Mouse (Mus musculus) gastrocnemius, postnatal 25 days (tissue): ENCODE measurements at regions not wholly inside any gene's neighbourhood (a gene's known extent, or its start where the extent isn't known, plus 50 kb on each side); places are given as distances from the start of the nearest gene placed in this dataset.

Source experiments
- DNase-seq: peaks from one replicate; pipeline ENCODE4 v3.0.0; 2022
- microRNA-seq, 2 experiments: library from miRNA; unstranded; fragments of <30 nt; microRNA quantifications; one replicate each; pipeline ENCODE4 v1.2.0; 2021; ENCODE audit warnings: borderline replicate concordance in 2 of 2

- no peak for DNase-seq
Measured at GRCm38 (mm10) chr19:34421171-34421570, 53.8 kb downstream of the Ch25h start.

- no peak for DNase-seq
Measured at GRCm38 (mm10) chr19:34420293-34420792, 54.6 kb downstream of the Ch25h start.

DNA sequence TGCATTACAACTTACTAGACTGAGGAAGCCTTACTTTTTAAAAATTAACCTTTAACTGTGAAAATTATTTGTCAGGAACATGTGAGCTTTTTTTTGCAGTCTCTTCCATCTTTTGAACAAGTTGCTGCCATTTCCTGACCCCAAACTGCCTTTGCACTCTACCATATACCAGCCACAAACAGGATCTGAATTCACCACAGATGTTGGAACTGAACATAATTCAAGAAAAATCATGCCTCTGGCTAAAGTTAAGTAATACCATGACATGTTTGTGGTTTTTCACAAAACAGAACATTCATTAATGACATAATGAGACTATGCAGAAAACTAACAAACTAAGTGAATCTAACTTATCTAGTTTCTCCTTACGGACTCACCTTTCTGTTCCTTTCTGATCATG is 67.8 kb downstream of the Ch25h start:
- no peak for DNase-seq

GRCm38 (mm10) chr19:34406710-34407109 is 68.3 kb downstream of the Ch25h start:
- no peak for DNase-seq

- DNase-seq = no peak
Measured at GRCm38 (mm10) chr19:34396276-34396675, 78.7 kb downstream of the Ch25h start.

- DNase-seq = peak; percentile 8
Measured at GRCm38 (mm10) chr19:34389940-34390339, 85.0 kb downstream of the Ch25h start.

DNA sequence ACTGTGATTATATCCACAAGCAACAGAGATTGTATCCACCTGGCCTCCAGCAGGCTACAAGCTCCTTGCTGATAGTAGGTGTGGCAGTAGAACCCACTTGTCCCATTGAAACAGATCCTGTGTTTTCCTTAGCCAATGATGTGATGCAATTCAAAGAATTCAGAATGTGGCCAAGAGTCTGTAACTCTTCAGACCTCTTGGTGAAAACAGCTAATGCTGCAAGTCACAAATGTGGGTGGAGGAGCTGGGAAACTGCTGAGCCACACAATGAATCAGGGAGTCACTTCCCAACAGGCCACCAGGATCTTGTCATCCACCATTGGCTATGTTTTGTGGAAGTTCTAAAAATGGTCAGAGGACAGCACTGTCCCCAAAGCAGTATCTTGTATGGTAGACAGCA is 92.1 kb downstream of the Fas start:
- DNase-seq = peak; percentile 12

Small RNA genes lying in the stretch of these regions (microRNA-seq; reads per million reads assigned to microRNA genes)
- 0 reads per million in 2 experiments for gene Gm23060
